In genomic region chr11:54626905-54627304, GRCm38 (mm10) we compare ENCODE assay signal across 22 mouse cellular contexts.
DNase-seq lines count a peak whose midpoint lies in the region; ATAC-seq and TF ChIP-seq lines count a peak whose summit lies in the region.
"Had no signal": no experiment of that assay in that cellular context is flagged by ENCODE, and none has a peak within 500 bp of the region (broad histone marks: within the 10 kb centered on the region; RNA-seq: fewer than 3 reads in every experiment).

No protein-coding gene starts in this region.

- H3K4me1 ChIP-seq in heart, adult 2 months (ENCODE audit: control insufficient read depth, insufficient read depth, low read length), result no peaks in the 10 kb centered on the region
- H3K4me1 ChIP-seq: embryonic facial prominence, embryonic 13.5 days; forebrain, embryonic 12.5 days; heart, embryonic 15.5 days; hindbrain, embryonic 12.5 days; intestine, embryonic 15.5 days had no signal

- no peak for TF ChIP-seq POLR2A in heart, adult 2 months (IDR thresholded peaks at IDR 0.05; ENCODE audit: insufficient read depth, low read depth, low read length)

- no peak for TF ChIP-seq CTCF in heart, adult 2 months (IDR thresholded peaks at IDR 0.05)

- H3K4me3 ChIP-seq in heart, adult 2 months, result no peak overlapping the region
- peak overlapping the region; percentile 15; the same call in 1 of the 2 replicates for H3K4me3 ChIP-seq in macrophage (ENCODE audit: inconsistent target)
- H3K4me3 ChIP-seq: embryonic facial prominence, embryonic 13.5 days; forebrain, embryonic 12.5 days; heart, embryonic 15.5 days; hindbrain, embryonic 12.5 days; intestine, embryonic 15.5 days had no signal

- intact Hi-C loops in heart, adult 2 months (cut with DNase I), result no loop called here
- intact Hi-C loops in heart, postnatal 14 days (cut with DNase I), result no loop called here

- ATAC-seq in activated CD4-positive, CD25-positive, alpha-beta regulatory T cell, adult 4 months, result peak; percentile 74
- no peak for ATAC-seq in granulocyte monocyte progenitor cell, adult 5-6 weeks (replicated peaks; ENCODE audit: poor library complexity, severe bottlenecking)
- ATAC-seq: forebrain, embryonic 16.5 days; hindbrain, embryonic 16.5 days; intestine, embryonic 15.5 days; Patski had no signal

- DNase-seq in heart, adult 2 months, result no peak
- DNase-seq in heart, postnatal 14 days, result no peak
- DNase-seq in CD4-positive helper T cell, adult 2 months (ENCODE audit: low read depth, low spot score), result peak; percentile 57
- no peak for DNase-seq in adrenal gland, postnatal 14 days
- DNase-seq in MN1 (ENCODE audit: low spot score), result no peak
- DNase-seq: adrenal gland, postnatal 10 days; cerebellum, adult 18-20 months; cerebellum, adult 9-11 months; cerebellum, postnatal 36 days; gastrocnemius, postnatal 25 days; kidney, adult 18-20 months had no signal

- H3K27me3 ChIP-seq in heart, adult 2 months (ENCODE audit: control insufficient read depth, insufficient read depth, low read length), result no peaks in the 10 kb centered on the region
- H3K27me3 ChIP-seq: embryonic facial prominence, embryonic 13.5 days; forebrain, embryonic 12.5 days; heart, embryonic 15.5 days; hindbrain, embryonic 12.5 days; intestine, embryonic 15.5 days; Patski had no signal

- no peaks in the 10 kb centered on the region for H3K79me2 ChIP-seq in heart, adult 2 months (replicated peaks; ENCODE audit: control insufficient read depth, insufficient read depth, low read length)
- H3K79me2 ChIP-seq in macrophage (ENCODE audit: inconsistent target), result peaks cover 38% of the 10 kb centered on the region

- TF ChIP-seq EP300 in heart, adult 2 months (IDR thresholded peaks at IDR 0.05; ENCODE audit: insufficient read depth, low read depth, low read length), result no peak

- H3K27ac ChIP-seq in heart, adult 2 months, result peak overlapping the region; percentile 4; the same call in 1 of the 2 replicates
- H3K27ac ChIP-seq in macrophage, result peak overlapping the region; percentile 93
- H3K27ac ChIP-seq: embryonic facial prominence, embryonic 13.5 days; forebrain, embryonic 12.5 days; heart, embryonic 15.5 days; hindbrain, embryonic 12.5 days; intestine, embryonic 15.5 days had no signal

- no peak overlapping the region for H3K9ac ChIP-seq in heart, adult 2 months (ENCODE audit: low read depth, low read length)
- H3K9ac ChIP-seq: embryonic facial prominence, embryonic 13.5 days; forebrain, embryonic 12.5 days; heart, embryonic 15.5 days; hindbrain, embryonic 12.5 days; intestine, embryonic 15.5 days had no signal

- WGBS in heart, adult 2 months, result 48% methylated on average over 1 of the region's 1 CpGs
- 0% methylated on average over 1 of the region's 1 CpGs for WGBS in macrophage (ENCODE audit: missing documents)

- H3K36me3 ChIP-seq in heart, adult 2 months (ENCODE audit: control insufficient read depth, insufficient read depth, low read length), result no peaks in the 10 kb centered on the region
- H3K36me3 ChIP-seq in macrophage (ENCODE audit: inconsistent target), result peaks cover 6% of the 10 kb centered on the region; the same call in 1 of the 2 replicates
- H3K36me3 ChIP-seq: hindbrain, embryonic 12.5 days; intestine, embryonic 15.5 days had no signal
